Mouse (Mus musculus) cortical plate, adult 2 months (tissue): ENCODE measurements around the gene Rae1.

Source experiments
- CTCF ChIP-seq: fragments of 200-500 bp; IDR thresholded peaks from 2 replicates; pipeline ENCODE4 v1.5.1; 2011; ENCODE audit warnings: mild to moderate bottlenecking, control low read depth, low read length; ENCODE audit not compliant: insufficient read depth; ENCODE audit errors: extremely low read depth
- POLR2A ChIP-seq: fragments of 200-500 bp; IDR thresholded peaks from 2 replicates; pipeline ENCODE4 v1.6.1; 2011; ENCODE audit warnings: mild to moderate bottlenecking, low read length, control low read depth; ENCODE audit not compliant: insufficient read depth; ENCODE audit errors: extremely low read depth

DNA sequence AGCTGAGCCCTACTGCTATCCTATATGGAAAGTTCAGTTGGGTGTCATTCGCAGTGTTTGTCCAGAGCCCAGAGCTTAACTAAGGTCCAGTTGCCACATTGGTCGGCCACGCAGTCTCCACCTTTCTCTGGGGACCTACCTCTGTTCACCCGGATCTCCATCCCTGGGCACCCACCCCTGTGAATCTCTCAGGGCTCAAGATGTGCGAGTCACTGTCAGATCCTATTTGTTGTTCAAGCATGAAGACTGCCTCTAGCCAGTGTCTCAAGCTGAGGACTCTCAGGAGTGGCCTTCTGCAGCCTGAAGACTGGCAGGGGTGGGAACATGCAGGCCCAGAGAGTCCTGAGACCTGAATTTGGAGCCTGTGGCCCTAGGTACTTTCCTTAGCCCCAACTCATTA is 36.1 kb downstream of the Rae1 start:
- TF ChIP-seq CTCF, result no peak
- no peak for TF ChIP-seq POLR2A
